Mouse (Mus musculus) right cerebral cortex, adult 2 months (tissue): ENCODE data around the gene Gmds.

ENCODE experiments used
- DNase-seq, 2 experiments: peaks; one replicate each; pipeline ENCODE4 v3.0.0; 2021 to 2022; ENCODE audit warnings: low spot score in 2 of 2

The Gmds gene

DNA sequence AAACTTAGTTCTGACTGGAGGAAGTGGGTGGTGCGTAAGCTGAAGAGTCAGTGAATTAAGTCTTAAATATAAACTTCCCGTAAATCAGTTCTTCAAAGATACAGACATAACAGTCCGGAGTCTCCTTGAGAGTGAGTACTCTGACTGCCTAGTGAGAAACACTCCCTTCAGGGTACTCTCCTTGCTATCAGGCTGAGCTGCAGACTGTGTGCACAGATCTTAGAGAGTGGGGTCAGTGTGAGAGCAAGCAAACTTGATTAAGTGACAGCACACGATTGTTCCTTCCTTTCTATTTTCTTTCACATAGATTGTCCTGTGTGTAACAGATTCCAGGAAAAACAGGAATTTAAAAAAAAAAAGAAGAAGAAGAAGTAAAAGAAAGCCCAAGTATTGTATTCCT, 382.4 kb downstream of the Gmds start:
- no peak for DNase-seq

DNA sequence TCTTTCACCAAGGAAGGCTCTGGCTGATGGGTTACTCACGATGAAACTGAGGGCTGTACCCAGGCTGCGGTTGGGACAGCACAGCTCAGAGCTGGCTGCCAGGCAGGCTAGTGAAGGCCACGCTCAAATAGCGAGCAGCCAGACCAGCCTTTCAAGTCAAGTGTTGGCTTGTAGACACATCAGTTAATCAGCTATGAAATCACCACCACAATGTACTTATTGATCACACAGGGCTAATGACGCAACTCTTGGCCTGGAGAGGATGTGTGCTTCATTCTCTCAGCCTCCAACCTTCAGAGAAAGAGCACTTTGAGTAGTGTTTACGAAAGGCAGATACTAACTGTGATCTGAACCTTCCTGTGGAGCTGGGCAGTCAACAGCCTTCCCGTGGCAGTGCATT, 383.4 kb downstream of the Gmds start:
- no peak for DNase-seq

DNA sequence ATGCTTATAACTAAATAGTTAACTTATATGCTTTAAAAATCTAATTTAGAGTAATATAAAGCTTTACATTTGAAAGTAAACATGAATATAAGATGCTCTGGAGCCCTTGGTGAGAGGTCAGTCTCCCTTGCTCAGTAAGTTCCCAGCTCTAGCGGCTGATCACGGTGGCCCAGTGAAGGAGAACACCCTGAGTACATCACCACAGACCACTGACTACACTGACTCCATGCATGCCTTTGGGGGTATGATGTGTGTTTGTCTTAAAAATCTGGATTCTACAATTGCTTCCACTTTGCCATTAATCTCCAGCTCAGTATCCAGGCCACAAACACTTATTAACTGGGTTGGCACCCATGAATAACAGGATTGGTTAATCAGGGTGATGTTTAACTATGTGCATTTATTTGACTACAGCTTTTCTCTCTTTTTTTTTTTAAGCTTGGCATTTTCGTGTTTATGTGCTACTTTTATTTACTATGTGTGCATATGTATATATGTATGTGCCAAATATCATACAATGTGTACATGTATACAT, 393.8 kb downstream of the Gmds start:
- no peak for DNase-seq

DNA sequence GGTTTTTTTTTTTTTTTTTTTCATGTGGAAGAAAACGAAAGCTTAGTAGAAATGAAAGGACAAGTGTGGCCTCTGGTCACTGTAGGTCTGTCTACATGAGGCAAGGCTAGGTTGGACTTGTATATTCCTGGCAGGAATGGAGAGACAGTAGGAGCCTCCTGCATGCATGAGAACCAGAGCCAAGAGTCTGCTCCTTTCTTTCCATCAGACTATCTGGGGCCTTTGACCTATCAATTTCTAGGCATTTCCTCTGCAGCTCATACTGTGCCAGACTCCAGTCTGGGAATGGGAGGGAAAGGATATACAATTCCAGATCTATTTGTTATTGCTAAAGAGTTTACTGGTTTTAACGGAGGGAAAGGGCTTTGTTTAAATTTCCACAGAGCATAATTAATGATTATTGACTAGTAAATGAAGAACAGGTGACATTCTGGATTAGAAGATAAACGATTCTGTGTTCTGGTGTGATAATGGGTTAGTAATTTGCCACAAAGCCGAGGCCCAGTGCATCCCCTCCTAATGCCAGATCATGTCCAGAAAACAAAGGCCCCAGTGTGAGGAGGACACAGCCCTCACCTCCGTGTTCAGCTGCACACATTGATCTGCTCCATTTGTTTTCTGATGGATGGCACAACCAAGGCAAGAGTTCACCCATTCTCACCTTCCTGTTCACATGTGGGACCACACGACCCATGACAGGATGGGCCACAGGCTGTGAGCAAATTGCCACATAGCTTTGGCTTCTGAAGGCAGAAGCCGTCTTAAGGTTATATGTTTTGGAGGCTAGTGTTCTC, 394.9 kb downstream of the Gmds start:
- no peak for DNase-seq

DNA sequence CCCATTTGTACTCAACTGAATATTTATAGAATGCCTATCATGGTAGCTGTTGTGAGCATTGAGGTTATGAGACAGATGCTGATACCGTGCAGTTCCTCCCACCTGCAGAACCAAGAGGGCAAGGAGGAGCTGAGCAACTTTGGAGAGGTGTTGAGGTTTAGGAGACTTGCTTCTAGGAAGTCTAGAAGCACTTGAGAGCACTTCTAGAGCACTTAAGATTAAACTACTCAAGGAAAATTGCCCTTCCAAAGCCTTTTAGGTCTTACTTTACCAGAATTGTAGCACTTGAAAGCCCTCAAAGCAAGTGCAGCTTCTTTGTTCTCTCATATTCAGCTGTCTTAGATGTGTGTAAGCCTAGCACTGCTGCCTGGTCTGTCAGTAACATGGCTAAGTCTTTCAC, 409.2 kb downstream of the Gmds start:
- DNase-seq = no peak

DNA sequence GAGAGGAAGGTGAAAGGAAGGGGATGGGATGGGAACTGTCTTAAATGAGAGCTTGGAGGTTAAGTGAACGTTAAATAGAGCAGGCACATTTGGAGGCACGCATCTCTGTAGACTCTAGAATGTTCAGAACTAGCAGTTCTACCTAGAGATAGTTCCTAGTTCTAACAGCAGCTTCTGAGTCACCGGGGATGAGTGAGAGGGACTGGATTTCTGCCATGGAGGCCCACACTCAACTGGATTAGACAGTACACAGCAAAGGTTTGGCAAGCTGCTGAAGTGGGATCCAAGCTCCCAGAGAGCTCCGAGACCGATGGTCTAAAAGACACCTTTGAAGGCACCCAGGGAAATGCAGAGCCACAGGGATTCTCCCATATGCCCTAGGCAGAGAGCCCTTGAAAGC, 411.9 kb downstream of the Gmds start:
- DNase-seq = peak; percentile 64 to 72

DNA sequence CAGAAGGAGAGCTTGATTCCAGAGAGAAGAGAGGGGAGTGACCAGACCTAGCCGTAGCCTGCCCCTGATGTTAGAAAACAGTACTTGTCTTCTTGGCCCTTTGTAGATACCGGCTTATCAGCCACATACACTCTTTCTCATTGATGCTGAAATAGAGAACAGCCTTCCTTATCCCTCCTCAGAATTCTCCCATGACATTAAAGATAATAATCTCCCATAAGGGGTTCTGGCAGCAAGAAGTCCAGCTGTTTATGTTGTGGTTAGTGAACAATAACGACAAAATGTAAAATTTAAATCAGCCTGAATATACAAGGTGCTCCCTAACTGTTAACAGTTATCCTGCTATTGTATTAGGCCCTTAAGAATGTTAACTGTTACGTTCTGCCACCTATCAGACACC, 414.0 kb downstream of the Gmds start:
- no peak for DNase-seq

DNA sequence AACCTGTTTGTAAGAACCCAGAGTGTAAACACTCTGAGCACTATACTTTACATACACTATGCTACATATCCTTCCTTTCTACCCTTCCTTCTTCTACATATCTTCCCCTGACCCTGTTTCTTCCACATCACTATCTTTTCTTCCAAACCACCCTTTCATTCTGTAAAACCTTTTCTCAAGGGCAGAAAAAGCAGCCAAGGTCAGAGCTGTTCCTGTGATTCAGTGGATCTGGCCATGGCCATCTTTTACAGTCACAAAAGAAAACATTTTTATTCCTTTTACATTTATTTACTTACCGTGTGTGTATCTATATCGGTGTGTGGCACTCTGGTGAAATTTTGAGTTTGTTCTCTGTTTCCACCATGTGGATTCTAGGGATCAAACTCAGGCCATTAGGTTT, 418.8 kb downstream of the Gmds start:
- DNase-seq = no peak

DNA sequence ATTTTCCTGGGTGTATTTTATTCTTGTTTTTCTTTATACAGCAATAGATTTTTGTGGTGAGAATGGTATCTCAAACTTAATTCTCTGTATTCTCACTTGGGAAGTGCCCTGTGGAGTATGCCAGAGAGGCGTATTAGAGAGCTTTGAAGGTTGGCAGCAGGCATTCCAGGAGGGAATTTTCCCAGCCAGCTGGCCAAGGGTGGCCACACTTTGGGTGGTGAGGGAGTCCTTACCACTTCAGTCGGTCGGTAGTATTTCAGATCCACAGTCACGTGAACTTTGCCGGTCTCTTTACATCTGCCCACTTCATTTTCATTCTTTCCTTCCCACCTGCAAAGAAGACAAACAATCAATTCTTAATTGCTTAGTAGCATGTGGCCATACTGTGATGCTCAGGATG, 421.2 kb downstream of the Gmds start:
- DNase-seq = no peak

DNA sequence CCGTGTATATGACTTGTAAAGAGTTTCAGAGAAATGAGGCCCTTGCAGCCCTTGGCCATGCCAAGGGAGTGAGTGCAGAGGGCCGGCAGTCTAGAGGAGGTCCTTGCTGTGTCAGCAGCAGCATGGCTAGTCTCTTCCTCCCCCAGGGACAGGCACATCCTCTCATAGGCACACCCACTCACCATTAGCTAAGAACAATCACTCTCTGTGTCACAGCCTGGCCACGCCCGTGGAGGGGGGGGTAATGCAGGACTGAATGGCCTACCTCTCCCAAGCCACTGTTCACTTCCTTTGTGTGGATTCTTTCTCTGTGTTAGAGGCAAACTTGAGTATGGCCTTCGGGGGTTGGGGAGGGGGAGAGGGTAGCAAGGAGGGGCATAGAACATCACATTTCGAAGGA, 422.8 kb downstream of the Gmds start:
- no peak for DNase-seq

DNA sequence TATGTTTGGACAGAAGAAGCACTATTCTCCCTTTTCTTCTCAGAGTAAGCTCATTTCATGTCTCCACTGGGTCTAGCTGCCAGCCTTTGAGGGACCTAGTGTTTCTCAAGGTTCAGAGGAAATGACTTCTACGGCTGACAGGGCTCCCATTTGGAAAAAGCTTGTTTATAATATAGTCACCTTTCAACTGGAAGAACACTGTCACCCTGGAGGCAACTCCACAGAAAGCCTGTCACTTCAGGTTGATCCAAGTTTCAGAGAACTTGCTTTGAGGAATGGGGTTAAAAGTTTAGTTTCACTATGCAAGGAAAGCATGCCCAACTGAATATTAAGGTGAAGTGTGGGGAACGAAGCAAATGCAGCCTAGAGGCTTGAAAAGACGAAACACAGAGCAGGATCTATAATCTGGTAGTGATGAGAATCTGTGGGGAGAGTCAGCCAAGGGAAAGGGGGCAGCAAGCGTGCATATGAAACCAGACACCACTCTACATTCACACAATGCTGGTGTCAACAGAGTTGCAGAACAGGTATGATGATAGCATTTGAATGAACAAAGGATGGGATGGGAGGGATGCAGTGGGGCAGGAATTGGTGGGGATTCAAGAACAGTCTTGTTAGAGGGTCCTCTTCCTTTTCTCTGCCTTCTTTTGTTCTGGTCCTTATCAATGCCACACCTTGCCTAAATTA, 423.5 kb downstream of the Gmds start:
- no peak for DNase-seq

DNA sequence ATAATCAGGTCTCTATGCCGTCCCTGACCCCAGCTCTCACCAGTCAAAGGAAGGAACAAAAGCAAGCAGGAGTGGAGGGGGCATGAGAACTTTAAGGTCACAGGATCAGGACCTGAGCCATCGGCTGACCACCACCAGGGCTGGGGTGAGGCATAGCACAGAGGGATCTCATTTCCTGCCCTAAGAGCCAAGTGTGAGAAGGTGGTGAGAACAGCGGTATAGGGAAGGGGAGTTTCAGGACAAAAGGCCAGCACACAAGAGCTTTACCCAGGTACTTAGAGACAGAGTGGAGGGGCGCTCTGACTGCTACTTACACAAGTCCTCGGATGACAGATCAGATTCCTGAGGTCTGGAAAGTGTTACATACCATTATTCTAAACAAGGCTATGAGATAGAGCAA, 426.6 kb downstream of the Gmds start:
- DNase-seq = no peak

DNA sequence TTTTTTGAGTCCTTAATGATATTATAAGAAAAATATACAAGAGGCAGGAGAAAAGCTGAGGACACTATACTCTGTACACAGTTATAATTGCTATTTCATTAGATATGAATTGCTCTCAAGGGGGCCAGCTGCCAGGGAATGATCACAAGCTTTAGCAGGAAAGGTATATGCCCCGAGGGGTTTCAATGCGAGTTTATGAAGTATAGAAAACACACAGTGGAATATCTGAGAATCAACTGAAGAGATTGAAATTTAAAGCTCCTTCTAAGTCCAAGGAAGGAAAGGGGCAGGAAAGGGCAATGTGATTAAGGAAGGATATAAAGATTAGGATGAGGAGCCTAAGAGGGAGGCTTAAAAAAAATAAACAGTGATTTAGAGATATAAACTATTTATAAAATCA, 427.2 kb downstream of the Gmds start:
- no peak for DNase-seq

DNA sequence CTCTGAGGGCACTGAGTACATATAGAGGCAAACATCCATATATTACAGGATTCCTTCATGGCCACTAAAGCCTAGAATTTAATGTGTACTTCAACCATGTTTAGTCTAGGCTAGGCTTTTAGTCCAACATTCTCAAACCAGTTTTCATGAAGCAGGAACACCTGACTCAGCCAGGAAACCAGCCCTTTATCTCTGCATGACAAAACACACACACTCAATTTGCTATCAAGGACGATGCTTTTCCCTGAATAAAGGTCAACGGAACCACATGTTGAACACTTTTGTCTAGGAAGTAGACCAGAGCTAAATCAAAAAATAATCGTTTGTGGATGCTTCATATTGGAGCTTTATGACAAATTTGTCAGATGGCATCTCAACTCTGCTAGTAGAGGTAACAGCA, 429.5 kb downstream of the Gmds start:
- DNase-seq = no peak

DNA sequence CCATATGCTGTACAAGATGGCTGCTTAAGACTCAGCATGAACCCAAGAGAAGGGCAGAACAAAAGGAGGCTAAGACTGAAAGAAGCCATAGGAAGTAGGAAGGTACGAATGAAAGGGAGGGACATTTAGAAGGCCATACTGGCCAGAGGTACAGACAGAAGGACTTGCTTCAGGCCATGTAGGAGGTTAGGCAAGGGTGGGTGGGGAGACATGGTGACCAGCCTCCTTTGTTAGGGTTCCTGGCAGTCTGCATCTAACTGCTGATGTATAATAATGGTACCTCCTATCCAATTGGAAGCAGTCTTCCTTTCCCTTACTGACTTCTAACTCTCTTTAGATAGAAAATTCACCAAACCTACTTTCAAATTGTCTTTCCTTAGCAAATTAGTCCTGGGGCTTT, 432.0 kb downstream of the Gmds start:
- no peak for DNase-seq

DNA sequence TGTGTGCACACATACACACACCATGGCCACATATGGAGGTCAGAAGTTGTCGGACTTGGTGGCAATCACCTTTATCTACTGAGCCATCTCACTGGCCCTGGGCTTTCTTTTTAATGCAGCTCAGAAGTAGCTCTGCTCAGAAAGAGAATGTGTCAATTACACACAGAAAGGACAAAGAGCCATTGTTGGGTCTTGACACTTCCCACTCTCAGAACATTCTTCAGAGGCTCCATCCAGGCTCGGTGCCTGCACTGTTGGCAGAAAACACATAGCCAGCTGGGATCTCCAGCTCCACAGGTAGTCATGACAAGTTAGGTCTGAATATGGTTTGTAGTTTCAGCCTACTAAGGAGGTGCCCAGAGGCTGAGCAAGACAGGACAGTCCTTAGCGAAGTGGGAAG, 438.3 kb downstream of the Gmds start:
- DNase-seq = no peak

DNA sequence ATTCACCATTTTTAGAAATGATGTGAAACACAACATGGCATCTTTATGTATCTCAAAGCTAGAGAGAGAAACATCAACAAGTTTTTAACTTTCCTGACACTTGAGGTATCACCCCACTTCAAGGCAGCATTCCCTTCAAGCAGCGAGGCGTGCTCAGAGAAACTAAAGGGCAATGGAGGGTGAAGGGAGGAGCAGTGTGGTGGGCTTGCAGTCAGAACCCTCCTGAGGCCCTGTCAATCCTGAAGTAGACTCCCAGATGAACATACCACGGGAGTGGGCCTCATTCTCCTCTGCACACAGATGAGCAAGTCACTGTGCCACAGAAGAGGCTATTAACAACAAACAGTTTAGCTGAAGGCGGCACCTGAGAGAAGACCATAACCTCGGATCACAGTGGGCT, 439.1 kb downstream of the Gmds start:
- DNase-seq = no peak

DNA sequence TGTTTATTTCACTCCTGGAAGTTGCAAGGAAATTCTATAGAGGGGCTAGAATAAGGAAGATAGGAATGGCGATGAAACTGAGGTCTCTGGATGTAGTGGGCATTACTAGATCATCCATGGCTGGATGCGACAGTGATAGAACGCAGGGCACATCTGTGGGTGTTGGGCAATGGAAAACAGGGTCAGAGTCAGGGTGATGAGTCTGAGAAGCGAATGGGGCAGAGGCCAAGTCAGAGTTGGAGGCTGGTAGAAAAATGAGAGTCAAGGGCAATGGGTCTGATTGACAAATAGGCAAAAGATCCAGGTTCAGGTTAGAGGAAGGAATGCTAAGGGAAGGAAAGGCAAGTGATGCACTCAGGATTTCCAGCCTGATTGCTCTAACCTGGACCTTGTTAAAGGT, 441.0 kb downstream of the Gmds start:
- DNase-seq = no peak

DNA sequence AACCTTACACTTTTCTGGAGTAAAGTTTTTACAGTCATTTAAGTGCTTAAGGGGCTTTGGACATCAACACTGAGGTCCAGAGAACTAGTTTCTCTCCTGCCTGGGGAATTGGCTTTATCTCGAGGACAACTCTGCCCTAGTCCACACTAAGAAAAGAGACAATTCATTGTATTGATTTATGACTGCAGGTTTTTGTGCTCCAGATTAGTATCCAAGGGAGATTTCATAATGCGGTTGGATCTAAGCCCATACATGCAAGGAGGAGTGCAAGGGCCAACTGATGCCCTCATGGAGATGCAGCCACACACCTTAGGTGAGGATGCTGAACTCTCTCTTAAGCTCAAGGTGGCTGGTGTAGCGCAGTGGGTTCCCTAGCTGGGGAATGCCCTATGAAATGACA, 444.0 kb downstream of the Gmds start:
- no peak for DNase-seq

DNA sequence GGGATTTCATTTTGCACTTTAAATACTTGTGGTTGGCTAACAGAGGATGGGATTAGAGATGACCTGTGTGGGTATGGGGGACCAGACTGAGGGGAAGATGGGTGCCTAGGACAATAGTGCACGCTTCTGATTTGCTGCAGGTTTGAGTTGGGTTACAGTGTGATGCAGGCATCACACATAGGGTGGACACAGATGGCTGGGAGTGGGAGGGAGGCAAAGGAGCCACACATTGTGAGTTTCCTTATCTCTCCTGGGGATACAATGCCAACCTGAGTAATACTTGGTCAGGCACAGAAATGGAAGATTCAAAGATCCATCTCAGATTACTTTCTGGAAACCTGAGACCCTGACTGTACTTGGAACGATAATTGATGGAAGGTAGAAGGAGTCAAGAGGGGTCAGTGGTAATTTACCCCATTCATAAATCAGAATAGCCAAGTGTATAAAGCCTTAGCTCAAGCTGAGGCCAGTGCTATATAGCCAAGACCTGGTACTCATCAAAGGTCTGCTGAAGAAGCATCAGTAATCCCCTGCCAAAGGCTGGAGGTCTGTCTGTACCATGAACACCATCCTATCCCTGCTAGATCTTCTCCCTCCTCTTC, 445.5 kb downstream of the Gmds start:
- no peak for DNase-seq

DNA sequence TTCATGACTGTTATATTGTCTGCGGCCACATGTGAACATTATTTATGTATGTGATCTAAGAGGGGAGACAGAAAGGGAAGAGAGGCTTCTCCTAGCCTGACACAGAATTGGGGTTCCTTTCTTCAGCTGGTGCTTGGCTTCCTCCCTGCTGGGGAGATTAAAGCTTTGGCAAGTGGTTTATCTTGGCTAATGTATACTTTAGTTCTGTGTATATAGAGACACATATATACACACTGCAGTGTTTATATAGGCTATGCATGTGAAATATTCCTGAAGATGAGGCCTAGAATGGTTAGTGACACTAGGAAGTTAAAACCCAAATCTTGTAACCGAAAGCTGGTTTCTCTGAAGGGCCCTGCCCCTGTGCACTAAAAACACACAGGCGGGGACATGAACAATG, 450.0 kb downstream of the Gmds start:
- DNase-seq = no peak

DNA sequence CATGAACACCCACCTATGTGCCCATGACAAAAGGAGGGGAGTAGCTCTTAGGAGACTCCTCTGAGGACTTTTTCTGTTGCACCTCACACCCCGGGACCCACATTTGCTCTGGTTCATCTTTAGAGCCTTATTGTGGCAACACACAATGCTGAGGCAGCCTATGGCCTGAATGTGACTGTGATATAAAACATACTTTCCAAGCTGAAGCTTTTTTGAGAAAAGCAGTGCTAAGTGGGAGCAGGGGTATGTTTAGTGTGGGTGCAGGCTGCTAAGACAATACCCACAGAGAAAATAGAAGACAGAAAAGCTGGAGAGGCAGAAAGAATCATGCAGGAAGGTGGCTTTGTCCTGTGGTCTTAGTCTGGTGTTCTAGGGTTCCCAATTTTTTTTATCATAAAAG, 452.8 kb downstream of the Gmds start:
- peak in 1 of 2 experiments; percentile 11 for DNase-seq
